Mouse (Mus musculus) spleen, embryonic (tissue): ENCODE data around the gene Ddi1.
"Not testable (repeated sequence)": the region's sequence is repeated elsewhere in the genome, so short reads cannot be mapped to it uniquely, and the experiment has no call there.

Experiments
- CTCF ChIA-PET: fragments of 350-600 bp; sonication (Branson Sonifier 250); formaldehyde crosslinking; loops from one replicate; lab custom pipeline; 2022; lab: Charles Lee

The Ddi1 gene

GRCm38 (mm10) chr9:6269796-6270280, at the start of gene Ddi1:
TSS of gene Ddi1 (minus strand) at chr9:6269846.
- CTCF ChIA-PET, result no interaction called here

GRCm38 (mm10) chr9:6317114-6317513, 47.5 kb upstream of the Ddi1 start:
- CTCF ChIA-PET, result no interaction called here

- CTCF ChIA-PET, result no interaction called here
These were observed 36.2 kb upstream of the Ddi1 start for GRCm38 (mm10) chr9:6305847-6306246.

GRCm38 (mm10) chr9:6304590-6304989, 34.9 kb upstream of the Ddi1 start:
- CTCF ChIA-PET, result no interaction called here

GRCm38 (mm10) chr9:6302050-6302449, 32.4 kb upstream of the Ddi1 start:
- CTCF ChIA-PET, result no interaction called here

GRCm38 (mm10) chr9:6298547-6298946, 28.9 kb upstream of the Ddi1 start:
- CTCF ChIA-PET, result no interaction called here

- CTCF ChIA-PET, result no interaction called here
These were observed 19.6 kb upstream of the Ddi1 start for GRCm38 (mm10) chr9:6289211-6289696.

GRCm38 (mm10) chr9:6286770-6287169, 17.1 kb upstream of the Ddi1 start:
- CTCF ChIA-PET, result no interaction called here

GRCm38 (mm10) chr9:6277526-6277925, 7.9 kb upstream of the Ddi1 start:
- CTCF ChIA-PET, result no interaction called here

- CTCF ChIA-PET, result no interaction called here
These were observed 6.7 kb upstream of the Ddi1 start for GRCm38 (mm10) chr9:6276395-6276794.

GRCm38 (mm10) chr9:6264820-6265219, 4.8 kb downstream of the Ddi1 start:
- CTCF ChIA-PET, result no interaction called here

- CTCF ChIA-PET, result no interaction called here
These were observed 12.6 kb downstream of the Ddi1 start for GRCm38 (mm10) chr9:6257072-6257471.

GRCm38 (mm10) chr9:6251990-6252389, 17.7 kb downstream of the Ddi1 start:
- CTCF ChIA-PET, result no interaction called here

GRCm38 (mm10) chr9:6250320-6250719, 19.3 kb downstream of the Ddi1 start:
- CTCF ChIA-PET, result no interaction called here

- CTCF ChIA-PET, result not testable (repeated sequence)
These were observed 33.7 kb downstream of the Ddi1 start for GRCm38 (mm10) chr9:6235982-6236381.

- CTCF ChIA-PET, result no interaction called here
These were observed 52.1 kb downstream of the Ddi1 start for GRCm38 (mm10) chr9:6217505-6217904.

- CTCF ChIA-PET, result no interaction called here
These were observed 56.8 kb downstream of the Ddi1 start for GRCm38 (mm10) chr9:6212862-6213261.
